Mouse (Mus musculus) spleen, adult 2 months (tissue): ENCODE measurements around the gene Dnase1. TPM values are rescaled to one million over a fixed set of nuclear protein-coding genes. Genes with fewer than 3 reads are reported as not detected.
A peak's percentile ranks its signal among the peaks of the same experiment; 100 is the strongest.
"Not testable (repeated sequence)": the region's sequence is repeated elsewhere in the genome, so short reads cannot be mapped to it uniquely, and the experiment has no call there.

Source experiments
- DNase-seq, 2 experiments: peaks; one replicate each; pipeline versions ENCODE4 v3.0.0 to v3.0.0-alpha.2; 2012 to 2021; ENCODE audit warnings: low spot score in 2 of 2, low read depth in 1 of 2
- H3K27ac ChIP-seq: fragments of 200-500 bp; 2 replicates; pipeline ENCODE4 v1.5.1; 2012; ENCODE audit warnings: low read length, inconsistent platforms; ENCODE audit not compliant: insufficient read depth
- H3K27me3 ChIP-seq: fragments of 200-500 bp; 2 replicates; pipeline ENCODE4 v1.6.1; 2012; ENCODE audit warnings: mild to moderate bottlenecking, moderate library complexity, low read length, inconsistent platforms; ENCODE audit not compliant: control insufficient read depth, insufficient read depth
- H3K36me3 ChIP-seq: fragments of 200-500 bp; 2 replicates; pipeline ENCODE4 v1.6.1; 2012; ENCODE audit warnings: mild to moderate bottlenecking, low read length, inconsistent platforms; ENCODE audit not compliant: control insufficient read depth, insufficient read depth
- H3K4me1 ChIP-seq: fragments of 200-500 bp; 2 replicates; pipeline ENCODE4 v1.6.1; 2011; ENCODE audit warnings: inconsistent platforms; ENCODE audit not compliant: control insufficient read depth, insufficient read depth, insufficient read length
- H3K4me3 ChIP-seq: fragments of 200-500 bp; 2 replicates; pipeline ENCODE4 v1.5.1; 2011; ENCODE audit warnings: mild to moderate bottlenecking, inconsistent platforms; ENCODE audit not compliant: insufficient read depth, insufficient read length; ENCODE audit errors: extremely low read depth
- CTCF ChIP-seq: fragments of 200-500 bp; IDR thresholded peaks from 2 replicates; pipeline ENCODE4 v1.5.1; 2011; ENCODE audit warnings: mild to moderate bottlenecking, inconsistent platforms; ENCODE audit not compliant: insufficient read depth, insufficient read length, insufficient replicate concordance; ENCODE audit errors: extremely low read depth
- POLR2A ChIP-seq: fragments of 200-500 bp; IDR thresholded peaks from 2 replicates; pipeline ENCODE4 v1.6.1; 2011; ENCODE audit warnings: low read depth, low read length, inconsistent platforms
- WGBS: fragments of 180-500 bp; shearing (Covaris S2); methylation state at CpG from one replicate; pipeline ENCODE4 v1.1.7; 2018; 5-methylcytosine and 5-hydroxymethylcytosine counted together
- polyA plus RNA-seq: library from polyadenylated mRNA; depleted of rRNA; stranded (reverse); fragments of >200 nt; gene quantifications from 2 replicates; pipeline ENCODE4 v1.2.3, GENCODE M21; 2012; rRNA removed

Gene Dnase1
- polyA plus RNA-seq = 0.14 and 0.37 TPM in 2 replicates

GRCm38 (mm10) chr16:4036807-4037206 is at the start of gene Dnase1:
Dnase1 (plus strand) TSS chr16:4036942.
- TF ChIP-seq CTCF = no peak
- TF ChIP-seq POLR2A = no peak
- Histone ChIP-seq H3K4me3 (no peak within 1 kb of the TSS), H3K4me1 (peaks cover 5% of the 10 kb centered on the region; the same call in 1 of the 2 replicates), H3K27ac (no peak within 1 kb of the TSS), H3K27me3 (no peaks in the 10 kb centered on the region), H3K36me3 (peaks cover 19% of the 10 kb centered on the region)
- 87% methylated on average over 5 of the region's 5 CpGs for WGBS
- no peak for DNase-seq

GRCm38 (mm10) chr16:3988410-3988809 is 48.3 kb upstream of the Dnase1 start:
- no peak for DNase-seq
- Histone ChIP-seq H3K27ac (no peak overlapping the region), H3K36me3 (peaks cover 46% of the 10 kb centered on the region), H3K4me1 (no peaks in the 10 kb centered on the region), H3K27me3 (no peaks in the 10 kb centered on the region), H3K4me3 (no peak overlapping the region)
- TF ChIP-seq CTCF = no peak
- TF ChIP-seq POLR2A = no peak
- 58% methylated on average over 4 of the region's 4 CpGs for WGBS

GRCm38 (mm10) chr16:4003489-4004398 is 33.0 kb upstream of the Dnase1 start, which contains the start of gene Slx4:
Slx4 (minus strand) TSS chr16:4003770.
- peaks cover 9% of the 10 kb centered on the region for H3K36me3 ChIP-seq
- TF ChIP-seq CTCF = no peak
- TF ChIP-seq POLR2A = peak; percentile 91

GRCm38 (mm10) chr16:4012882-4013570 is 23.7 kb upstream of the Dnase1 start:
- no peak for TF ChIP-seq POLR2A
- no peak for TF ChIP-seq CTCF
- 60% methylated on average over 4 of the region's 4 CpGs for WGBS
- H3K27me3 ChIP-seq = no peaks in the 10 kb centered on the region
- no peaks in the 10 kb centered on the region for H3K36me3 ChIP-seq
- H3K4me1 ChIP-seq = no peaks in the 10 kb centered on the region
- DNase-seq = no peak
- no peak overlapping the region for H3K27ac ChIP-seq
- no peak overlapping the region for H3K4me3 ChIP-seq

More at GRCm38 (mm10) chr16:4003489-4004398, 33.0 kb upstream of the Dnase1 start, which contains the start of gene Slx4:
- 2% methylated on average over 55 of the region's 58 CpGs for WGBS
- DNase-seq = peak; percentile 91 to 93
- Histone ChIP-seq H3K27ac (peak within 1 kb of the TSS; percentile 86), H3K4me1 (peaks cover 5% of the 10 kb centered on the region; the same call in 1 of the 2 replicates), H3K27me3 (no peaks in the 10 kb centered on the region), H3K4me3 (peak within 1 kb of the TSS; percentile 70)

- Histone ChIP-seq H3K27ac (no peak overlapping the region), H3K4me3 (no peak overlapping the region), H3K4me1 (no peaks in the 10 kb centered on the region), H3K36me3 (no peaks in the 10 kb centered on the region), H3K27me3 (no peaks in the 10 kb centered on the region)
- WGBS = 91% methylated on average over 5 of the region's 5 CpGs
- TF ChIP-seq CTCF (no peak), POLR2A (no peak)
- DNase-seq = no peak
Observed at GRCm38 (mm10) chr16:4014040-4014668, 22.6 kb upstream of the Dnase1 start.

GRCm38 (mm10) chr16:4016786-4017185 is 20.0 kb upstream of the Dnase1 start:
- not testable (repeated sequence) for H3K4me3 ChIP-seq, H3K4me1 ChIP-seq, H3K36me3 ChIP-seq, H3K27ac ChIP-seq, H3K27me3 ChIP-seq, DNase-seq
- WGBS = 88% methylated on average over 17 of the region's 17 CpGs

GRCm38 (mm10) chr16:4017466-4017865 is 19.3 kb upstream of the Dnase1 start:
- DNase-seq, H3K4me3 ChIP-seq, H3K27me3 ChIP-seq, H3K36me3 ChIP-seq, H3K27ac ChIP-seq, H3K4me1 ChIP-seq: not testable (repeated sequence)
- 84% methylated on average over 6 of the region's 6 CpGs for WGBS
